Mouse (Mus musculus) limb, embryonic 13.5 days (tissue): ENCODE data around the gene Hist2h3b. TPM values are rescaled to one million over a fixed set of nuclear protein-coding genes. Genes with fewer than 3 reads are reported as not detected.
"Not testable (repeated sequence)": the region's sequence is repeated elsewhere in the genome, so short reads cannot be mapped to it uniquely, and the experiment has no call there.

ENCODE experiments used
- ATAC-seq: fragments of 200-750 bp; cut with Nextera tagmentation; 2 replicates; pipeline ENCODE4 v1.8.0; 2017; ENCODE audit warnings: low read depth, moderate number of reproducible peaks, moderate TSS enrichment; ENCODE audit not compliant: low FRiP score
- H3K27ac ChIP-seq: fragments of 300-500 bp; sonication (generic); 2 replicates; pipeline ENCODE4 v1.5.1; 2015; ENCODE audit warnings: inconsistent platforms, mild to moderate bottlenecking, moderate library complexity
- H3K27me3 ChIP-seq: fragments of 300-500 bp; sonication (generic); 2 replicates; pipeline ENCODE4 v1.6.1; 2015; ENCODE audit warnings: mild to moderate bottlenecking, inconsistent platforms
- H3K36me3 ChIP-seq: fragments of 300-500 bp; sonication (generic); 2 replicates; pipeline ENCODE4 v1.6.1; 2015; ENCODE audit warnings: inconsistent platforms, mild to moderate bottlenecking, moderate library complexity
- H3K4me1 ChIP-seq: fragments of 300-500 bp; sonication (generic); 2 replicates; pipeline ENCODE4 v1.6.1; 2015; ENCODE audit warnings: inconsistent platforms
- H3K4me2 ChIP-seq: fragments of 300-500 bp; sonication (generic); replicated peaks from 2 replicates; pipeline ENCODE4 v1.6.1; 2015; ENCODE audit warnings: inconsistent platforms, mild to moderate bottlenecking, moderate library complexity
- H3K4me3 ChIP-seq: fragments of 300-500 bp; sonication (generic); 2 replicates; pipeline ENCODE4 v1.5.1; 2015; ENCODE audit warnings: moderate library complexity, mild to moderate bottlenecking, inconsistent platforms
- H3K9ac ChIP-seq: fragments of 300-500 bp; sonication (generic); 2 replicates; pipeline ENCODE4 v1.6.1; 2015; ENCODE audit warnings: mild to moderate bottlenecking, inconsistent platforms
- H3K9me3 ChIP-seq: fragments of 300-500 bp; sonication (generic); 2 replicates; pipeline ENCODE4 v1.6.1; 2016; ENCODE audit warnings: inconsistent platforms
- WGBS: fragments of 180-500 bp; shearing (Covaris S2); methylation state at CpG from one replicate; pipeline ENCODE4 v1.1.7; 2015; 5-methylcytosine and 5-hydroxymethylcytosine counted together
- polyA plus RNA-seq: library from polyadenylated mRNA; unstranded; fragments of >200 nt; fragmentation: Nextera tagmentation; extraction: Ambion mirVana; gene quantifications from 2 replicates; pipeline ENCODE4 v1.2.1, GENCODE M21; 2015

Hist2h3b gene
- polyA plus RNA-seq, 1 experiment from 2014 or later, result 91.9 TPM

DNA sequence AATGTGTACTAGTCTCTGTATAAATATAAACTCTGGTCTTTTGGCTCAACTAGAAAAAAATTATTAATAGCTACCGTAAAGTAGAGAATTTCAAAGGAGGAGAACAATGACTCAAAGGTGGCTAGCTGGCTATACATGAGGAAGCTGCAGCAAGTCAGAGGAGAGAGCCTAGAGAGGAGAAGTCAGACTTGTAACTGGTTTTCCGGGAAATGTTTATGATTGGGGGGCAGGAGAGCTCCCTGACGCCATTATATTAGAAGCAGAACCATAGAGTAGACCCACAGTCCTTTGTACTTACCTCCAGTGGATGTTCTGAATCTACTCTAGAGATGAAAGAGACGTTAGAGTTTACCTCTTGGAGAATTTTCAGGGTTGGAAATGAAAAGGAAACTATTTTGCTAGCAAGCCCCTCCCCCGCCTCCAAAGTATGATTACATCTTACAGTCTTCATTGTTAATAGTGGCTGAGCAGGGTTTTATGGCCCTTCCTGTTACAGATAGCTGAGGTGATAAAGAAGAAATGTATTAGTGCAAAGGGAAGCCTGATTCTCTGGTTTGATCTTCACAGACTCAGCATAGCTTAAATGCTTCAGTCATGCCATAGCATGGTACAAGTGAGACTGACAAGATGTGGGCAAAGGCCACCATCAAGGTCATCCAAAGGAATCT lies 12.4 kb upstream of the Hist2h3b start:
- Histone ChIP-seq H3K9me3 (no peaks in the 10 kb centered on the region), H3K4me1 (peaks cover 7% of the 10 kb centered on the region), H3K36me3 (no peaks in the 10 kb centered on the region), H3K27me3 (peaks cover 5% of the 10 kb centered on the region; the same call in 1 of the 2 replicates), H3K4me3 (no peak overlapping the region), H3K9ac (no peak overlapping the region), H3K4me2 (no peak overlapping the region), H3K27ac (no peak overlapping the region)
- no peak for ATAC-seq
- 65% methylated on average over 5 of the region's 5 CpGs for WGBS

DNA sequence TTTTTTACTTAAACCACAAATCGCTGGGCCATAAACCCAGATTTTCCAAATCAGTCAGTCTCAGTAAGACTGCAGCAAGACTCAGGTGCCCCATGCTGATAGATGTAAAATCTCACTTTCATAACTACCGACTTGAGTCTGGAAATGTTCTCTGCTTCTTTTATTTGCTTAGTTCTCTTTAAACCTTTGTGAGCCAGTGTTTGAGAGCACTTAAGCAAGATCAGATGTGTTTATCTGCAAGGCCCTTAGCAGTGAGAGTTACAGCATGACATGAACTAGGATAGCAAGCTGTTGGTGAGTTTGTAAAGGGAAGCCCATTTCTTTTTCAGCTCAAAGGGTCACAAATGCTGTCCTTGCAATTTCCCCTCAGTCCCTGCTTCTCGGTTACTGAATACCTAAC lies 11.3 kb upstream of the Hist2h3b start:
- H3K9me3 ChIP-seq, result no peaks in the 10 kb centered on the region
- H3K4me2 ChIP-seq, result no peak overlapping the region
- no peaks in the 10 kb centered on the region for H3K36me3 ChIP-seq
- no peak for ATAC-seq
- no peak overlapping the region for H3K4me3 ChIP-seq
- H3K9ac ChIP-seq, result no peak overlapping the region
- peaks cover 15% of the 10 kb centered on the region for H3K4me1 ChIP-seq
- H3K27me3 ChIP-seq, result peaks cover 5% of the 10 kb centered on the region; the same call in 1 of the 2 replicates
- 0 out of 2 replicates have a peak overlapping the region, but pooled peaks have one; percentile 22 for H3K27ac ChIP-seq
- 44% methylated on average over 3 of the region's 3 CpGs for WGBS

DNA sequence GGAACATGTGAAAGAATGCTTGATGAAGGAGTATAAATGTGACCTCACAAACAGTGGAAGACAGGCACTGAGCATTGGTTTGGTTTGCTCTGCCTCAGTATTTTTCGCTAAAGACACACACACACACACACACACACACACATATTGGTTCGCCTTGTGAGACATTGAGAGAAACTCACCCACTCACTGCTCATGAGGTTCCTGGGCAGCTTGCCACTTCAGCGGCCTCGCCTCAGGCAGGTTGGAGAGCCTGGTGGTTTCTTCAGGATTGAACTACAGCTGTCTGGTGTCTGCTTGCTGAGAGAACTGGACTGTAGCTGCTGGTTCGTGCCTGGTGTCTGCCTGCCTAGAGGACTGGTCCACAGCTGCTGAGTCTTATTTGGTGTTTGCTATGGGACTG lies 8.2 kb upstream of the Hist2h3b start:
- Histone ChIP-seq H3K4me2 (no peak overlapping the region), H3K4me3 (no peak overlapping the region), H3K9ac (no peak overlapping the region), H3K27me3 (no peaks in the 10 kb centered on the region), H3K36me3 (no peaks in the 10 kb centered on the region), H3K9me3 (no peaks in the 10 kb centered on the region), H3K27ac (no peak overlapping the region), H3K4me1 (peaks cover 30% of the 10 kb centered on the region)
- no peak for ATAC-seq
- WGBS, result 88% methylated on average over 5 of the region's 5 CpGs

DNA sequence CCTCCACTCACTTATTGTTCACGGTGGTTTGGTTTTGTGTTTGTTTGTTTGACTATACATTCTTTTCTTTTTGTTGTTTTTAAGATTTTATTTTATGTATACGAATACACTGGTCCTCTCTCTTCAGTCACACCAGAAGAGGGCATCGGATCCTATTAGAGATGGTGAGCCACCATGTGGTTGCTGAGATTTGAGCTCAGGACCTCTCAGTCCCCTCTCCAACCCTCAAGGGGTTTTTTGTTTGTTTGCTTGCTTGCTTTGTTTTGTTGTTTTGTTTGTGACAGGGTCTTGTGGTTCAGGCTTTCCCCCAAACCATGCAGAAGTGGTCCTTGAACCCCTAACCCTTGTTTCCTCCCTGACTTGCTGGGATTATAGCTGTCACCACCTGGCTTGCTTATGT lies 6.8 kb upstream of the Hist2h3b start:
- peak overlapping the region; percentile 80 for H3K9ac ChIP-seq
- H3K36me3 ChIP-seq, result no peaks in the 10 kb centered on the region
- peaks cover 24% of the 10 kb centered on the region for H3K4me1 ChIP-seq
- peak overlapping the region; percentile 62 for H3K4me3 ChIP-seq
- H3K27me3 ChIP-seq, result no peaks in the 10 kb centered on the region
- no peak for ATAC-seq
- 59% methylated on average over 3 of the region's 3 CpGs for WGBS
- H3K4me2 ChIP-seq, result peak overlapping the region; percentile 77
- H3K27ac ChIP-seq, result peak overlapping the region; percentile 98
- H3K9me3 ChIP-seq, result no peaks in the 10 kb centered on the region

DNA sequence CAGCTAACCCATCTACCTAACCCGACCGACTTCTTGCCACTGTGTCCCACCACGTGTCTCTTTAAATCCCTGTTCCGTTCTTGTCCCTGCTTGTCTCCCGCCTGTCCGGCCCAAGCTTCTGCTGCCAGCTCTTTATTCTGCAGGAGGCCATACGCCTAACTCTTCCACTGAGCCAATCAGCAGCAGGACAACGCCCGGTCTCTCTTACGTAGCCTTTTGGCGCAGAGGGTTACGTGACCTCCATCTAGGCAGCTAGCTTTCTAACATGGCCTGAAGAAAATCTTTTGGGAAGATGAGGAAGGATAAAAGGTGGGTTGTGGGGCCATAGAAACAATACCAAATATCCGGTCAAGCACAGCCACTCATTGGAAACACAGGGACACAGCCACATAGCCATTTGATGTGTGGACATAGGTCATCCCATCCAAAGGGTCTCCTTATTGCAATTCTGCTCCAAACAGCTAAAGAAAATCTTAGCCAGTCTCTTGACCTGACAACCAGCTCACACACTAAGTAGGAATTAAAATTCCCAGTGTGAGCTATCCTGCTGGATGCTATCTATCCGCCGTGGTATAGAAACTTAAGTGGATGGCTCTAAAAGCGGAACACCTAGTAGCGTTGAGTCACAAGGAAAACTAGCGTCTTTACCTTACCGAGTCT lies 6.1 kb upstream of the Hist2h3b start:
- Histone ChIP-seq H3K9ac (peak overlapping the region; percentile 80), H3K27ac (peak overlapping the region; percentile 98), H3K4me2 (peak overlapping the region; percentile 77), H3K4me3 (peak overlapping the region; percentile 62), H3K9me3 (no peaks in the 10 kb centered on the region), H3K36me3 (no peaks in the 10 kb centered on the region), H3K27me3 (no peaks in the 10 kb centered on the region), H3K4me1 (peaks cover 24% of the 10 kb centered on the region)
- peak; percentile 70 for ATAC-seq
- under 1% methylated on average over 19 of the region's 19 CpGs for WGBS

DNA sequence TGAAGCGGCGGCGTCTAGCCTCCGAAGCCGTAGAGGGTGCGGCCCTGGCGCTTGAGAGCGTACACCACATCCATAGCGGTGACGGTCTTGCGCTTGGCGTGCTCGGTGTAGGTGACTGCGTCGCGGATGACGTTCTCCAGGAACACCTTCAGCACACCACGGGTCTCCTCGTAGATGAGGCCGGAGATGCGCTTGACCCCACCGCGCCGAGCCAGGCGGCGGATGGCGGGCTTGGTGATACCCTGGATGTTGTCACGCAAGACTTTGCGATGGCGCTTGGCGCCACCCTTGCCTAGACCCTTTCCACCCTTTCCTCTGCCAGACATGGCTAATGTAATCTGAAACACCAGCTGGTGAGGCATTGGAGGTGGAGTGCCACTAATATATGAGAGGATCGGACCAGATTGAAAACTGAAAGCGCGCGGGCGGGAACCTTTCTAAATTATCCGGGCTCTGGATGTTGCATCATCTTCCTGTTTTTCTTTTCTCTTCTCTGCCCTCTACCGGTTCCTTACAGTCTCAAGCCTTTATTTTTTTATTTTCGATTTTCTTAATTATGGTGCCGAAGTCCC lies 5.4 kb upstream of the Hist2h3b start, which contains the start of gene Hist2h4:
Gene Hist2h4, minus strand, starts transcription at position 333 of the 572 bp plus-strand sequence.
- peak within 1 kb of the TSS; percentile 98 for H3K27ac ChIP-seq
- peak; percentile 88 for ATAC-seq
- no peaks in the 10 kb centered on the region for H3K27me3 ChIP-seq
- under 1% methylated on average over 40 of the region's 40 CpGs for whole genome bisulfite sequencing
- H3K4me2 ChIP-seq, result peak within 1 kb of the TSS; percentile 77
- H3K9me3 ChIP-seq, result no peaks in the 10 kb centered on the region
- H3K36me3 ChIP-seq, result no peaks in the 10 kb centered on the region
- peaks cover 26% of the 10 kb centered on the region for H3K4me1 ChIP-seq
- H3K9ac ChIP-seq, result peak within 1 kb of the TSS; percentile 80
- H3K4me3 ChIP-seq, result peak within 1 kb of the TSS; percentile 62

DNA sequence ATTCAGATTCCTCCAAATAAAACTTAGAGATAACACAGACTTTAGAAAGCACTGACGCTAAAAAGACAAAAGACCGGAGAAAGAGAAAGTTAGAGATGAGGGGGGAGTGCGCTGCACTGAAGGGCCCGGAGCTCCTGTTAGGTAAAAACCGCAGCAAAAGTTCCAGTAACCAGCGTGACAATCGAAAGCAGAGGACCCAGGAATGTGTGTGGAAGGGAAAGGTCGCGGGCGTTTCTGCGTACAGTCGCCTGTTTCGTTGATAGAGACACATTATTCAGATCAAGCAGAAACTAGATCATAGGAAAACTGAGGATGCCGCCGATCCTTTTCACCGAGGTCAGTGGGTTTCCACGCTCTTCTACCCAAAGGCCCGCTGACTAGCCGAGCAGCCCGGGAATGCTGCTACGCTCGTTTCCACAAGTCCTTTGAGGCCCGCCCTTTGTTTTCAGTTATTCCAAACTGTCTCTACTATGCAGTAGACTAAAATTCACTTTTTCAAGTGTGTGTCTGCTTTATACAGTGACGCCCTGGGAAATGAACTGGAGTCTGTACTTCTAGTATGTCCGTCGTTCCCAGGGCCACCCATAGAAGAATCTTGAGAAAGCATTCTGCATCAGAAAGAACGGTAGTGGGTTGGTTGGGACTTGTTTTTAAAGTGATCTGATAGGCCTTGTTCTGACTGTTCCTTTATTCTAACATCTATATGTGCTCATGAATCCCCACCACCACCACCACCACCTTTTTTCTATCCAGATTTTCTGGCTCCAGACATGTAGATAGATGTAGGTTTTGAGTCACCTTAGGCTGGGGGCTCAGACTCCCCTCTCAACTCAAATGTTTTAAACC lies 4.7 kb upstream of the Hist2h3b start:
- Histone ChIP-seq H3K9ac (peak overlapping the region; percentile 73), H3K27me3 (no peaks in the 10 kb centered on the region), H3K4me2 (peak overlapping the region; percentile 77), H3K4me1 (peaks cover 26% of the 10 kb centered on the region), H3K4me3 (peak overlapping the region; percentile 62), H3K9me3 (no peaks in the 10 kb centered on the region), H3K36me3 (no peaks in the 10 kb centered on the region), H3K27ac (peak overlapping the region; percentile 98)
- 9% methylated on average over 27 of the region's 27 CpGs for WGBS
- 0 out of 2 replicates have a peak, but pooled peaks have one; percentile 2 for ATAC-seq

DNA sequence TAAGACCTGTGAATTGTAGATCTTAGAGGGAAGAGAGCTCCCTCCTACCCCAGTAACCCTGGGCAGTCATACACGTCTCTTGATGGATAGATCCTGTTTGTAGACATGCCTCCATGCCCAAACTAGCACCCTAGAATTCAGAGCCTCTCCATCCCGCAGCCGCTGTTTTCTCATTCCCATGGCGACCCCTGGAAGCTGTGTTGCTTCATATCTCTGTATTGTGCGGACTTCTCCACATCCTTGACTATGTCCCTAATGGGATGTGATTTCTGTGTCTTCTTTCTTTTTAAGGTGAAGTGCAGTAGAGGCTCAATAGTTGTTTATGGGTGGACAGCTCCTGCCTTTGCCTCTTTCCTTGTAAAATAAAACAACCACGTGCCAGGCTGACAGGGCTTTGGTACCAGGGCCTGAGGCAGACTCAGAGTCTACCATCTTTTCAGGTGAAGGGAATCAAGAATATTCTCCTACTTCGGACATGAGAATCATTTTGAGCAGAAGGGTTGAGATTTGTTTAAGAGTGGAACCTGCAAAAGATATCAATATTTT lies 4.0 kb upstream of the Hist2h3b start:
- Histone ChIP-seq H3K27me3 (no peaks in the 10 kb centered on the region), H3K9ac (peak overlapping the region; percentile 73), H3K9me3 (no peaks in the 10 kb centered on the region), H3K4me1 (peaks cover 26% of the 10 kb centered on the region), H3K4me2 (peak overlapping the region; percentile 77), H3K27ac (peak overlapping the region; percentile 98), H3K4me3 (peak overlapping the region; percentile 62), H3K36me3 (no peaks in the 10 kb centered on the region)
- ATAC-seq, result no peak
- WGBS, result 77% methylated on average over 7 of the region's 7 CpGs

DNA sequence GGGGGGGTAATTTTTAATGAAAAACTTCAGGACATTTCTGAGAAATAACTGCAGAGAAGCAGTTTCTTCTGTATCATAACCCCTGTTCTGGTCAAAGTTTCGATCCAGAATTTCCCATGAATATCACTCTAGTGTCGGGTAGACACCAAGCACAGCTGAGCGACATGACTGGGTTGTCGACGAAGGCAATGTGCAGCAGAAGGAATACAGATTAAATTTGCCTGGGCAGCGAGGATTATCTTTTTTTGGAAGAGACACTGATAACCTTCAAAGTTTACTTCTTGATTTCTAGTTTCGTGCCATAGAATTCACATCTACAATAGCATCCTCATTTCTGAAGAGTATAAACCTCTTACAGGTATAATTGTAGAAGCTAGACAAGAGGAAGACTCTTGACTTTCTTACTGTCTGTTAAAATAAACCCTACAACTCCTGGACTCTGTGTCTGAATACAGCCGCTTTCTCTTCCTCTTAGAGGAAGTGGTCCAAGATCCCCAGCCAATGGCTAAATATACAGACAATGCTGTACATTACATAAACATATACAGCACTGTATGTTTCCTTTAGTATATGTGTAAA lies 2.2 kb upstream of the Hist2h3b start:
- Histone ChIP-seq H3K36me3 (no peaks in the 10 kb centered on the region), H3K4me2 (no peak overlapping the region), H3K4me1 (peaks cover 26% of the 10 kb centered on the region), H3K27ac (no peak overlapping the region), H3K9ac (no peak overlapping the region), H3K4me3 (no peak overlapping the region), H3K9me3 (no peaks in the 10 kb centered on the region), H3K27me3 (no peaks in the 10 kb centered on the region)
- WGBS, result 91% methylated on average over 8 of the region's 8 CpGs
- ATAC-seq, result no peak

DNA sequence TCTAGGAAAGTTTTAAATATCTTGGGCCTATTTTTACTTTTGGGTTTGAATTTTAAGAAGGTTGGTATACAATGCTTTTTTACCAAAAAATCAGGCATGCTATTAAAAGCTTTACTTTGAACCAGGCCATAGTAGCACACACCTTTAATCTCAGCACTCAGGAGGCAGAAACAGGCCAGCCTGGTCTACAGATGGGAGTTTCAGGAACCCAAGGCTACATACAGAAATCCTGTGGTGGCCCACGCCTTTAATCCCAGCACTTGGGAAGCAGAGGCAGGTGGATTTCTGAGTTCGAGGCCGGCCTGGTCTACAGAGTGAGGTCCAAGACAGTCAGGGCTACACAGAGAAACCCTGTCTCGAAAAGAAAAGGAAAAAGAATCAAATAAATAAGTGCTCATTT lies 913 bp upstream of the Hist2h3b start:
- H3K27me3 ChIP-seq, result no peaks in the 10 kb centered on the region
- H3K9ac ChIP-seq, result no peak overlapping the region
- peak overlapping the region; percentile 93 for H3K27ac ChIP-seq
- H3K4me1 ChIP-seq, result peaks cover 17% of the 10 kb centered on the region
- H3K36me3 ChIP-seq, result no peaks in the 10 kb centered on the region
- H3K4me2 ChIP-seq, result peak overlapping the region; percentile 84
- H3K4me3 ChIP-seq, result no peak overlapping the region
- 81% methylated on average over 4 of the region's 4 CpGs for WGBS
- H3K9me3 ChIP-seq, result no peaks in the 10 kb centered on the region
- no peak for ATAC-seq

DNA sequence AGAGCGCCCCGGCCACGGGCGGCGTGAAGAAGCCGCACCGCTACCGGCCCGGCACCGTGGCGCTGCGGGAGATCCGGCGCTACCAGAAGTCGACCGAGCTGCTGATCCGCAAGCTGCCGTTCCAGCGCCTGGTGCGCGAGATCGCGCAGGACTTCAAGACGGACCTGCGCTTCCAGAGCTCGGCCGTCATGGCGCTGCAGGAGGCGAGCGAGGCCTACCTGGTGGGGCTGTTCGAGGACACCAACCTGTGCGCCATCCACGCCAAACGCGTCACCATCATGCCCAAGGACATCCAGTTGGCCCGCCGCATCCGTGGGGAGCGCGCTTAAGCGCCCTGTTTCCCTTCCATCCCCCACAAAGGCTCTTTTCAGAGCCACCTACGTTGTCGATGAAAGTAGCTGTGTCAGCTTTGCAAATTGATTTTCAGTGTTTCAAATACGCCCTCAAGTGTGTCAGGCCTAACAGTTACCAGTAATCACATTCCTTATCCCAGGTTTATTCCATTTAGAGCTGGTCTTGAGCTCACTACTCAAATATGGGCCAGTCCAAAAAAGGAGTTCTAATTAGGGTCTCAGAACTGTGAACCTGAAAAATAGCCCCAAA lies 423 bp downstream of the Hist2h3b start:
- peak overlapping the region; percentile 84 for H3K4me2 ChIP-seq
- not testable (repeated sequence) for H3K36me3 ChIP-seq
- WGBS, result 0% methylated on average over 11 of the region's 44 CpGs

More for the DNA sequence above, 423 bp downstream of the Hist2h3b start:
- Histone ChIP-seq H3K4me3 (peak overlapping the region; percentile 59), H3K4me1 (peaks cover 14% of the 10 kb centered on the region), H3K27ac (peak overlapping the region; percentile 97), H3K9ac (peak overlapping the region; percentile 78)
- not testable (repeated sequence) for H3K27me3 ChIP-seq, H3K9me3 ChIP-seq
- ATAC-seq, result peak; percentile 22
